Mouse (Mus musculus) erythroblast, embryonic 14.5 days (primary cell): ENCODE measurements around the gene Gpr3. TPM values are rescaled to one million over a fixed set of nuclear protein-coding genes. Genes with fewer than 3 reads are reported as not detected.

ENCODE experiments used
- H3K27me3 ChIP-seq: 2 replicates; pipeline ENCODE4 v1.6.1; 2012; ENCODE audit warnings: inconsistent platforms; ENCODE audit not compliant: control insufficient read depth
- H3K36me3 ChIP-seq: 2 replicates; pipeline ENCODE4 v1.6.1; 2012; ENCODE audit warnings: mild to moderate bottlenecking, inconsistent platforms; ENCODE audit not compliant: control insufficient read depth
- H3K4me1 ChIP-seq: 2 replicates; pipeline ENCODE4 v1.6.1; 2012; ENCODE audit warnings: inconsistent platforms; ENCODE audit not compliant: control insufficient read depth
- H3K4me3 ChIP-seq: replicated peaks from 2 replicates; pipeline ENCODE3; 2012; ENCODE audit warnings: moderate library complexity, mild to moderate bottlenecking, inconsistent platforms
- H3K9me3 ChIP-seq: 2 replicates; pipeline ENCODE4 v1.6.1; 2012; ENCODE audit warnings: low read length, inconsistent platforms, mixed read lengths; ENCODE audit not compliant: control insufficient read depth
- GATA1 ChIP-seq: IDR thresholded peaks from 2 replicates; pipeline ENCODE4 v1.6.1; 2012; ENCODE audit warnings: low read length, inconsistent platforms, mixed read lengths
- TAL1 ChIP-seq: IDR thresholded peaks from 3 replicates; pipeline ENCODE4 v1.6.1; 2012; ENCODE audit warnings: low read length, inconsistent platforms, mixed read lengths
- polyA plus RNA-seq: library from polyadenylated mRNA; stranded (reverse); fragments of >175 nt; gene quantifications from 2 replicates; pipeline ENCODE4 v1.2.3, GENCODE M21; 2012

Gene Gpr3
- polyA plus RNA-seq, 1 experiment = not detected

DNA sequence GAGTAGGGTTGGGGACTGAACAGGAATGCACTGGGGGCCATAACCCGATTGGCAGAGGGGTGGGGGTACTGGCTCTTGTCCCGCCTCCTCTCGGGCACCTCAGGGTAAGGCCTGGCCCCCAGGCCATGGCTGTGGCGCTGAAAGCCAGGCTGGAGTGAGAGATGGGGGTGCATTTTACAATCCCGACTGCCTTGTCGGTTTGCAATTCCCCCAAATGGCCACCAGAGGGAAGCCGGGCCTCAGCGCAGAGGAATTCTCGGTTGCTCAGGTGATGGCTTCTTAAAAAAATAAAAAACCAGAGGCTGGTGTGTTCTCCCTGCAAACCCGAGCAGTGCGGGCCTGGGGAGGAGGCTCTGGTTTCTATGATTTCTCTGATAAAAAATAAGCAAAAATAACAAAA is 3.0 kb downstream of the Gpr3 start:
- peaks cover 53% of the 10 kb centered on the region for H3K27me3 ChIP-seq
- H3K9me3 ChIP-seq = peaks cover 2% of the 10 kb centered on the region; the same call in 1 of the 2 replicates
- peaks cover 17% of the 10 kb centered on the region for H3K4me1 ChIP-seq
- no peaks in the 10 kb centered on the region for H3K36me3 ChIP-seq
- TF ChIP-seq TAL1 = no peak
- TF ChIP-seq GATA1 = no peak
- no peak overlapping the region for H3K4me3 ChIP-seq

DNA sequence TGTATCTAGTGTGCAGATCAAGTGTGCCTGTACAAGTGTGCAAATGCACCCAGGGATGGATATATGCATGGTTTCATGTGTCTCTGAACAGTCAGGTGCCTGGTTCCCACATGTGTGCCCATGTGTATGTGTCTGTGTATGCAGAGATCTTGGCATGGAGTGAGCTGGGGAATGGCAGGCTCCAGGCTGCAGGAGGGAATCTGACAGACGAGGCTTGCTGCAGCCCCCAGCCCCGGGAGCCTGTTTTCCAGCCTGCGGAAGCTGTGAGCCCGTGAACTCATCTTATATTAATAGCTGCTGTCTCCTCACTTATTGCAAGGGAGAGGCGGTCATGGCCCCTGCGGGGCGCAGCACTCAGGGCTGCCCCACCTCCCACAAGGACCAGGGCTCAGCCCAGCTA is 8.0 kb downstream of the Gpr3 start:
- H3K4me3 ChIP-seq = no peak overlapping the region
- H3K9me3 ChIP-seq = no peaks in the 10 kb centered on the region
- H3K4me1 ChIP-seq = peaks cover 10% of the 10 kb centered on the region
- H3K36me3 ChIP-seq = peaks cover 3% of the 10 kb centered on the region
- TF ChIP-seq TAL1 (no peak), GATA1 (no peak)
- peaks cover 10% of the 10 kb centered on the region for H3K27me3 ChIP-seq

DNA sequence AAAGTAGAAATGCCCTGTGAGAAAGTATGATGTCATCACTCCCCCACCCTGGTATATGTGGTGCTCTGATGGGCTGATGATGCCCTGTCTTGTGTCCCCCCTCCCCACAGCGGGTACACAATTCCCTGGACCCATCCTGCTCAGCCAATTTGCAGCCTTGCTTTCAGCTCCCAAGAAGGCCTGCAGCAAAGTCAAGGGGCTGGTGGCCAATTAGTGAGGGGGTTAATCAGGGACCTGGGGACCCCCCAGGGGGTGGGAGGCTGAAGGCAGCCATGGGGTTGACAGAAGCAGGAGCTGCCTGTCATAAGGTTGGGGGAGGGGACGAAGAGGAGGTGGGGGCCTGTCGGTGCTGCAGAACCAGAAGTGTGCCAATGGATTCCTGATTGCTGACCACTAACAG is 8.7 kb downstream of the Gpr3 start:
- Histone ChIP-seq H3K4me1 (peaks cover 13% of the 10 kb centered on the region), H3K36me3 (peaks cover 3% of the 10 kb centered on the region)
- TF ChIP-seq GATA1 (no peak), TAL1 (no peak)

DNA sequence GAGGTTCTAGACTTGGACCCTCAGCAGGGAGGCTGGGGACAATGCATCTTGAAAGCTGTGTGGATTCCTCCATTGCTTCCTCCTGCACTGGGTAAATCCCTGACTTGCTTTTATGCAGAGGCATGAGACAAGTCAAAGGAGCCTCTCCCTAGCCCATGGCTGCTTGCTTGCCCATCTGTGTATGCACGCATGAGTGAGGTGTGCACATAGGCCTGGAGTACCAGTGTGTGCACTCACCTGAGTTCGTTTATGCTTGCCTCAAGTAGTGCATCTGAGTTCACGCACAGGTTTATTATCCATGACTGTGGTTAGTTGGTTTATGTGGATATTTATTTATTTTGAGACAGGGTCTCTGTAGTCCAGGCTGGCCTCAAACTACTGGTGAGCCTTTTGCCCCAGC is 10.1 kb downstream of the Gpr3 start:
- TF ChIP-seq TAL1 (no peak), GATA1 (no peak)
- H3K4me1 ChIP-seq = peaks cover 13% of the 10 kb centered on the region
- H3K27me3 ChIP-seq = no peaks in the 10 kb centered on the region
- no peaks in the 10 kb centered on the region for H3K9me3 ChIP-seq
- no peak overlapping the region for H3K4me3 ChIP-seq
- H3K36me3 ChIP-seq = peaks cover 7% of the 10 kb centered on the region

More for the DNA sequence above, 8.7 kb downstream of the Gpr3 start:
- Histone ChIP-seq H3K4me3 (no peak overlapping the region), H3K9me3 (no peaks in the 10 kb centered on the region), H3K27me3 (peaks cover 3% of the 10 kb centered on the region)

DNA sequence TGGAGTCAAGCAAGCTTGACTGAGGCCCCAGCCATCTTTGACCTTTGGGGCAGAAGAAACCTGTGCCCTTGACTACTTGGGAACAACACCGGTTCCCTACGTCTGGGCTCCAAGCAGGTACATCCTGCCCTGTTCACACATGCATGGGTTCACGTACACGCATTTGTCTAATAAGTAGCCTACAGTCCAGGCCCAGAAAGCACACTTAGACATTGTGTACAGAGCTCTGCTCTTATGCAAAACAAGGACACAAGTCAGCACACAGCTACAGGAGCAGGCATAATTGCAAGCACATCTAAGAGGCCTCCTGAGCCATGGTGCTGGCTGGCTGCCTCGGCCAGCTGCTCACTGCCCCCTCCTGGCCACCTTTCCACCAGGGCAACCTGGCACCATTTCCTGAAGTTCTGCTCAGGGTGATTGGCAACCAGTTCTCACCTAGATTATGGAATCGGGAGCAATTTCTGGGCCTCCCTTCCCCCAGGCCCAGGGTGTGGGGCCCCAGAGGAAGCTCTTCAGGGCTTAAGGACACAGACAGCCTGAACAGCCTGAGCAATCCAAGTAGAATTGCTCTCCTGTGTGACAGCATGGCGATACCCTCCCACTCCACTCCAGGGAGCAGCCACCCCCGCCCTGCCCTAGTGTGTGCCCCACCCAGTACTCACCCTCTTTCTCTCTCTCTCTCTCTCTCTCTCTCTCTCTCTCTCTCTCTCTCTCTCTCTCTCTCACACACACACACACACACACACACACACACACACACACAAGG is 11.1 kb downstream of the Gpr3 start:
- Histone ChIP-seq H3K4me3 (no peak overlapping the region), H3K36me3 (peaks cover 18% of the 10 kb centered on the region), H3K27me3 (no peaks in the 10 kb centered on the region), H3K9me3 (no peaks in the 10 kb centered on the region), H3K4me1 (peaks cover 13% of the 10 kb centered on the region)
- TF ChIP-seq TAL1 = no peak
- no peak for TF ChIP-seq GATA1

DNA sequence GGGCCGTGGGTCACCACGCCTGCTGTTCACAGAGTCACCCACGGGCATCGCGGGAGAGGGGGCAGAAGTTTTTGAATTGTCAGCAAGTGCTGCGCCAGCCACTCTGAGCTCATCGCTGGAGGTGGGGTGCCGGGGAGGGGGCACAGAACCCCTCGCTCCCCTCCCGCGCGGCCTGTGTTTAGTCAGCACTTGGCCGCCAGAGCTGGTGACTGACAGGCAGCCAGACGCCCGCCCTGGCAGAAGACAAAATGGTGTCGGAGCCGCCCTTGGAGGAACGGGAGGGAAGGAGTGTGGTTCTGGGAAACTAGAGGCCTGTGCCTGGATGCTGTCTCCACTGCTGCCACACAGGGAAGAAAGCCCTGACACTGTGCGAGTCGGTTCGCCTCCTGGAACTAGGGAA is 12.0 kb downstream of the Gpr3 start:
- no peaks in the 10 kb centered on the region for H3K27me3 ChIP-seq
- H3K4me1 ChIP-seq = peaks cover 13% of the 10 kb centered on the region
- no peak overlapping the region for H3K4me3 ChIP-seq
- H3K36me3 ChIP-seq = peaks cover 27% of the 10 kb centered on the region
- TF ChIP-seq GATA1 = no peak
- no peak for TF ChIP-seq TAL1
- no peaks in the 10 kb centered on the region for H3K9me3 ChIP-seq

DNA sequence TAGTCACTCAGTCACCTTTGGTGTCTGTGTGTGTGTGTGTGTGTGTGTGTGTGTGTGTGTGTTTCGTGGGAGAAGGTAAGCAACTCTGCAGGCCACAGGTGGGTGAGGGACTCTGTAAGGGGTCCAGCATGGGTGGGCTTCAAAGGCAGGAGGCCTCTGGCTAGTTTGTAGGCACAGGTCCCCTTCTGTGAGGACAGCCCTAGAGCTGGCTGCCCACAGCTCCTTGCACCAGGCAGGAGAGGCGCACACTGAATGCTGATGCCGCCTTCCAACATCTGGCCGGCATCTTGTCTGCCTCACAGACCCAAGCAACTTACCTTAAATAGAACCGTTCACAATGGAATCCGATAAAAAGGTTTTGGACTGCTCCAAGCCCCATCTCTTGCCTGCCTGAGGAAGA is 12.6 kb downstream of the Gpr3 start:
- no peak overlapping the region for H3K4me3 ChIP-seq
- no peak for TF ChIP-seq GATA1
- no peak for TF ChIP-seq TAL1
- peaks cover 33% of the 10 kb centered on the region for H3K36me3 ChIP-seq
- peaks cover 13% of the 10 kb centered on the region for H3K4me1 ChIP-seq
- no peaks in the 10 kb centered on the region for H3K9me3 ChIP-seq
- no peaks in the 10 kb centered on the region for H3K27me3 ChIP-seq

DNA sequence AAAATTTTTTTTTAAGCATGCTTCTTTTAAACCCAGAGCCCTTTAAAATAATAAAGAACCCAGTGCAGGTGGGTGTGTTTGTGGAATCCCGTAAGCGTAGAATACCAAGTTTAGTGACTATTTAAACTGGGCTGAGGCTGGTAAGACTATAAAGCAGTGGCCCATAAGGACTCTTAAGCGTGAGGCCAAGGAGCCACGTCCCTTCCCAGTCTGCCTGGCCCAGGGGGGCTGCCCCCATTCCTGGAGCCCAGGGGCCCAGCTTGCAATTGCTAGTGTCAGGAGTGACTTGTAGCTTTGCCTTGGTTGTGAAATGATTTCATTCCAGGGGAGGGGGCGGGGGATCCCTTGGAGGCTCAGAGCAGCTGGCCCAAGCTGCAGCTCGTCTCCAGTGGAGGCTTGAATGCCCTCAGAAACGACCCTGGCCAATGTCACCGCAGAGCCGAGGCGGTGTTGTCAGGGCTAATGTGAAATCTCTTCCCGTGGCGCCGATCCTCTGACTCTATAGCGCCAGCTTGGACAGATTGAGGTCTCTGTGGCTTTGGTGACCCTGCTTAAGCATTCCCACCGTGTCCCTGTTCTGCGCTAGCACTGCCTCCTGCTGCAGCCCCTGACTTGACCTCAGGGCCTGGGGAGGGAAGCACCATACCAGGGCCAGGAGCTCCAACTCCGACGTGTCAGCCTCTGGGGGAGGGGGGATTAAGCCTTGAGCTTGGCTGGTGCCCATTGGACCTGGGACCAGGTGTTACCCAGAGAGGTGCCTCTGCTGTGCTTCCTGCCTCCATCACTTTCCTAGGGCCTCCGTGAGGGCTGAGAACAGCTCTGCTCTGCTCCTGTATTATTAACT is 13.8 kb downstream of the Gpr3 start:
- Histone ChIP-seq H3K36me3 (peaks cover 44% of the 10 kb centered on the region), H3K4me1 (peaks cover 13% of the 10 kb centered on the region), H3K9me3 (no peaks in the 10 kb centered on the region), H3K27me3 (no peaks in the 10 kb centered on the region), H3K4me3 (no peak overlapping the region)
- no peak for TF ChIP-seq GATA1
- no peak for TF ChIP-seq TAL1

DNA sequence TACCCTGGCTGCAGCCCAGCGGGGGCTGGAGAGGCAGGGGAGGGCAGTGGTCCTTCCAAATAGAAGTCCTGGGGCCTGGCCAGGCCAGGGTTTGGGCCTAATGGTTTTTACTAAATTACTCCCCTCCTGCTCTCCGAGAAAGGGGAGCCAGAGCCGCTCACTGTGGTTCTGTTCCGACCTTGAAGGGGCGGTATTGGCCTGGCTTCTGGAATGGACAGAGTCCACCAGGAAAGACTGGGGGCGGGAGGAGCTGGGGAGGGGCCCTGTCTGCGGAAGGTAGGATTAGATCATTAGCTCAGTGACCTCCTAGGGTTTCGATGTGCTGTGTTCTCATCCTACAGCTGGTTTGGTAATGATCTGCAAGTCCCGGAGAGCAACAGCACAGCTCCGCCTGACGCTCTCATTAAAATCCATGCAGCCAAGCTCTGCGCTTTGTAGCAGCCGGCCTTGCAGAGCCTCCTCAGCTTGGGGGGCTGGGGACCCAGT is 14.5 kb downstream of the Gpr3 start:
- TF ChIP-seq TAL1 = no peak
- TF ChIP-seq GATA1 = no peak
- H3K4me3 ChIP-seq = no peak overlapping the region
- peaks cover 52% of the 10 kb centered on the region for H3K36me3 ChIP-seq
- H3K9me3 ChIP-seq = no peaks in the 10 kb centered on the region
- no peaks in the 10 kb centered on the region for H3K27me3 ChIP-seq
- peaks cover 13% of the 10 kb centered on the region for H3K4me1 ChIP-seq
